Mouse (Mus musculus): ENCODE results near the gene Gucy2d. TPM values are rescaled to one million over a fixed set of nuclear protein-coding genes. Genes with fewer than 3 reads are reported as not detected.

The Gucy2d gene
- polyA plus RNA-seq, 1 experiment from 2014 or later = not detected

- H3K4me3 ChIP-seq (ENCODE audit: low read depth, low read length) = no peak overlapping the region
- H3K9ac ChIP-seq (ENCODE audit: low read length) = no peak overlapping the region
- no peak overlapping the region for H3K27ac ChIP-seq (ENCODE audit: low read depth, low read length)
- no peaks in the 10 kb centered on the region for H3K9me3 ChIP-seq (ENCODE audit: control insufficient read depth, low read length)
- DNase-seq (ENCODE audit: low spot score) (no peak), ATAC-seq (replicated peaks; ENCODE audit: low FRiP score) (no peak)
- WGBS = 40% methylated on average over 5 of the region's 5 CpGs
- no peak overlapping the region for H3K4me2 ChIP-seq (ENCODE audit: low read depth, low read length, severe bottlenecking)
- no peaks in the 10 kb centered on the region for H3K4me1 ChIP-seq (replicated peaks; ENCODE audit: control insufficient read depth, insufficient read depth, low read length)
- H3K27me3 ChIP-seq (ENCODE audit: control insufficient read depth, insufficient read depth, low read length) = no peaks in the 10 kb centered on the region
- no peaks in the 10 kb centered on the region for H3K36me3 ChIP-seq (ENCODE audit: control insufficient read depth, insufficient read depth, low read length)
These were observed 64.6 kb downstream of the Gucy2d start for GRCm38 (mm10) chr7:98504726-98505314.

GRCm38 (mm10) chr7:98505664-98506063, 65.4 kb downstream of the Gucy2d start:
- WGBS = 26% methylated on average over 3 of the region's 3 CpGs
- H3K27ac ChIP-seq (ENCODE audit: low read depth, low read length) = no peak overlapping the region

GRCm38 (mm10) chr7:98510961-98511958, 71.0 kb downstream of the Gucy2d start:
- Histone ChIP-seq H3K4me1 (replicated peaks; ENCODE audit: control insufficient read depth, insufficient read depth, low read length) (no peaks in the 10 kb centered on the region), H3K4me3 (ENCODE audit: low read depth, low read length) (no peak overlapping the region), H3K27me3 (ENCODE audit: control insufficient read depth, insufficient read depth, low read length) (no peaks in the 10 kb centered on the region), H3K9ac (ENCODE audit: low read length) (no peak overlapping the region), H3K9me3 (ENCODE audit: control insufficient read depth, low read length) (no peaks in the 10 kb centered on the region), H3K27ac (ENCODE audit: low read depth, low read length) (no peak overlapping the region), H3K36me3 (ENCODE audit: control insufficient read depth, insufficient read depth, low read length) (no peaks in the 10 kb centered on the region), H3K4me2 (ENCODE audit: low read depth, low read length, severe bottlenecking) (no peak overlapping the region)
- WGBS = 75% methylated on average over 15 of the region's 15 CpGs
- ATAC-seq (replicated peaks; ENCODE audit: low FRiP score) = no peak
- DNase-seq (ENCODE audit: low spot score) = no peak

More at GRCm38 (mm10) chr7:98505664-98506063, 65.4 kb downstream of the Gucy2d start:
- H3K36me3 ChIP-seq (ENCODE audit: control insufficient read depth, insufficient read depth, low read length) = no peaks in the 10 kb centered on the region
- no peak overlapping the region for H3K9ac ChIP-seq (ENCODE audit: low read length)
- no peaks in the 10 kb centered on the region for H3K27me3 ChIP-seq (ENCODE audit: control insufficient read depth, insufficient read depth, low read length)
- H3K9me3 ChIP-seq (ENCODE audit: control insufficient read depth, low read length) = no peaks in the 10 kb centered on the region
- ATAC-seq (replicated peaks; ENCODE audit: low FRiP score) (no peak), DNase-seq (ENCODE audit: low spot score) (no peak)
- H3K4me1 ChIP-seq (replicated peaks; ENCODE audit: control insufficient read depth, insufficient read depth, low read length) = no peaks in the 10 kb centered on the region
- H3K4me3 ChIP-seq (ENCODE audit: low read depth, low read length) = no peak overlapping the region
- no peak overlapping the region for H3K4me2 ChIP-seq (ENCODE audit: low read depth, low read length, severe bottlenecking)

GRCm38 (mm10) chr7:98513251-98513650, 73.0 kb downstream of the Gucy2d start:
- no peak for ATAC-seq (replicated peaks; ENCODE audit: low FRiP score)
- H3K27me3 ChIP-seq (ENCODE audit: control insufficient read depth, insufficient read depth, low read length) = no peaks in the 10 kb centered on the region

GRCm38 (mm10) chr7:98522576-98522975, 82.4 kb downstream of the Gucy2d start:
- Histone ChIP-seq H3K4me1 (replicated peaks; ENCODE audit: control insufficient read depth, insufficient read depth, low read length) (no peaks in the 10 kb centered on the region), H3K4me2 (ENCODE audit: low read depth, low read length, severe bottlenecking) (no peak overlapping the region), H3K4me3 (ENCODE audit: low read depth, low read length) (no peak overlapping the region), H3K27me3 (ENCODE audit: control insufficient read depth, insufficient read depth, low read length) (no peaks in the 10 kb centered on the region), H3K27ac (ENCODE audit: low read depth, low read length) (no peak overlapping the region), H3K9me3 (ENCODE audit: control insufficient read depth, low read length) (no peaks in the 10 kb centered on the region), H3K9ac (ENCODE audit: low read length) (no peak overlapping the region), H3K36me3 (ENCODE audit: control insufficient read depth, insufficient read depth, low read length) (no peaks in the 10 kb centered on the region)
- ATAC-seq (replicated peaks; ENCODE audit: low FRiP score) (no peak), DNase-seq (ENCODE audit: low spot score) (no peak)
- WGBS = 80% methylated on average over 5 of the region's 5 CpGs

More at GRCm38 (mm10) chr7:98513251-98513650, 73.0 kb downstream of the Gucy2d start:
- 68% methylated on average over 3 of the region's 3 CpGs for WGBS
- H3K36me3 ChIP-seq (ENCODE audit: control insufficient read depth, insufficient read depth, low read length) = no peaks in the 10 kb centered on the region
- no peak overlapping the region for H3K4me2 ChIP-seq (ENCODE audit: low read depth, low read length, severe bottlenecking)
- H3K9ac ChIP-seq (ENCODE audit: low read length) = no peak overlapping the region
- no peaks in the 10 kb centered on the region for H3K4me1 ChIP-seq (replicated peaks; ENCODE audit: control insufficient read depth, insufficient read depth, low read length)
- no peak overlapping the region for H3K27ac ChIP-seq (ENCODE audit: low read depth, low read length)
- no peaks in the 10 kb centered on the region for H3K9me3 ChIP-seq (ENCODE audit: control insufficient read depth, low read length)
- no peak overlapping the region for H3K4me3 ChIP-seq (ENCODE audit: low read depth, low read length)
- no peak for DNase-seq (ENCODE audit: low spot score)

- Histone ChIP-seq H3K27me3 (ENCODE audit: control insufficient read depth, insufficient read depth, low read length) (no peaks in the 10 kb centered on the region), H3K4me1 (replicated peaks; ENCODE audit: control insufficient read depth, insufficient read depth, low read length) (no peaks in the 10 kb centered on the region), H3K36me3 (ENCODE audit: control insufficient read depth, insufficient read depth, low read length) (no peaks in the 10 kb centered on the region), H3K4me2 (ENCODE audit: low read depth, low read length, severe bottlenecking) (no peak overlapping the region), H3K4me3 (ENCODE audit: low read depth, low read length) (no peak overlapping the region), H3K9me3 (ENCODE audit: control insufficient read depth, low read length) (no peaks in the 10 kb centered on the region), H3K9ac (ENCODE audit: low read length) (no peak overlapping the region), H3K27ac (ENCODE audit: low read depth, low read length) (no peak overlapping the region)
- 78% methylated on average over 8 of the region's 8 CpGs for WGBS
- ATAC-seq (replicated peaks; ENCODE audit: low FRiP score) (no peak), DNase-seq (ENCODE audit: low spot score) (no peak)
These were observed 83.0 kb downstream of the Gucy2d start for GRCm38 (mm10) chr7:98523070-98523812.

- Histone ChIP-seq H3K36me3 (ENCODE audit: control insufficient read depth, insufficient read depth, low read length) (no peaks in the 10 kb centered on the region), H3K4me3 (ENCODE audit: low read depth, low read length) (no peak overlapping the region), H3K27ac (ENCODE audit: low read depth, low read length) (no peak overlapping the region), H3K4me2 (ENCODE audit: low read depth, low read length, severe bottlenecking) (no peak overlapping the region), H3K9me3 (ENCODE audit: control insufficient read depth, low read length) (no peaks in the 10 kb centered on the region), H3K4me1 (replicated peaks; ENCODE audit: control insufficient read depth, insufficient read depth, low read length) (no peaks in the 10 kb centered on the region), H3K9ac (ENCODE audit: low read length) (no peak overlapping the region), H3K27me3 (ENCODE audit: control insufficient read depth, insufficient read depth, low read length) (no peaks in the 10 kb centered on the region)
- WGBS = 19% methylated on average over 7 of the region's 7 CpGs
- ATAC-seq (replicated peaks; ENCODE audit: low FRiP score) = no peak
- no peak for DNase-seq (ENCODE audit: low spot score)
These were observed 83.7 kb downstream of the Gucy2d start for GRCm38 (mm10) chr7:98523813-98524361.

GRCm38 (mm10) chr7:98524401-98524800, 84.2 kb downstream of the Gucy2d start:
- no peaks in the 10 kb centered on the region for H3K27me3 ChIP-seq (ENCODE audit: control insufficient read depth, insufficient read depth, low read length)
- no peak for ATAC-seq (replicated peaks; ENCODE audit: low FRiP score)
- H3K4me2 ChIP-seq (ENCODE audit: low read depth, low read length, severe bottlenecking) = no peak overlapping the region
- H3K36me3 ChIP-seq (ENCODE audit: control insufficient read depth, insufficient read depth, low read length) = no peaks in the 10 kb centered on the region
- H3K9ac ChIP-seq (ENCODE audit: low read length) = no peak overlapping the region
- no peaks in the 10 kb centered on the region for H3K9me3 ChIP-seq (ENCODE audit: control insufficient read depth, low read length)
- no peak overlapping the region for H3K27ac ChIP-seq (ENCODE audit: low read depth, low read length)
- no peak for DNase-seq (ENCODE audit: low spot score)
- no peak overlapping the region for H3K4me3 ChIP-seq (ENCODE audit: low read depth, low read length)
- no peaks in the 10 kb centered on the region for H3K4me1 ChIP-seq (replicated peaks; ENCODE audit: control insufficient read depth, insufficient read depth, low read length)
- WGBS = 32% methylated on average over 6 of the region's 6 CpGs

Data from forebrain, embryonic 11.5 days (tissue).